Mouse (Mus musculus): ENCODE results near the gene Elmod3.
A peak's percentile ranks its signal among the peaks of the same experiment; 100 is the strongest.

The Elmod3 gene

GRCm38 (mm10) chr6:72566044-72566443 is 32.2 kb downstream of the Elmod3 start:
- TF ChIP-seq GATA4 (IDR thresholded peaks at IDR 0.05; ENCODE audit: insufficient replicate concordance, low read length): no peak

DNA sequence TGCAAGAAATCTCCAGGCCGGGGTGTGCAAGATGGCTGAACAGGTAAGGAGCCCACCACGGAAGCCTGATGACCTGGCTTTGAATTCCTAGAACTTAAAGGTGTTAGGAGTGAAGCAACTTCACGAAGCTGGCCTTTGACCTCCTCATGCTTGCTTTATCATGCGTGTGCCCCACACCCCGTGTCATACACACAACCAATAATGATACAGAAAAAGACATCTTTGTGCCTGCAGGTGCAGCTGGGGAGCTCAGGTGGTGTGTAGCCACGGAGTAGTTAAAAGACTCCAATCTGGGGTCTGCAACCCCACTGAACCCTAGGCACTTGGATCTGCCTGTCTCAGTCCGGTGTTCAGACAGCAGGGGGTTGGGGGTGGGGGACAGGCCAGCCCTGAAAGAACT is 32.7 kb downstream of the Elmod3 start:
- TF ChIP-seq GATA4 (IDR thresholded peaks at IDR 0.05; ENCODE audit: insufficient replicate concordance, low read length): no peak

- no peak for TF ChIP-seq GATA4 (IDR thresholded peaks at IDR 0.05; ENCODE audit: insufficient replicate concordance, low read length)
These were observed 35.3 kb downstream of the Elmod3 start for GRCm38 (mm10) chr6:72562894-72563293.

DNA sequence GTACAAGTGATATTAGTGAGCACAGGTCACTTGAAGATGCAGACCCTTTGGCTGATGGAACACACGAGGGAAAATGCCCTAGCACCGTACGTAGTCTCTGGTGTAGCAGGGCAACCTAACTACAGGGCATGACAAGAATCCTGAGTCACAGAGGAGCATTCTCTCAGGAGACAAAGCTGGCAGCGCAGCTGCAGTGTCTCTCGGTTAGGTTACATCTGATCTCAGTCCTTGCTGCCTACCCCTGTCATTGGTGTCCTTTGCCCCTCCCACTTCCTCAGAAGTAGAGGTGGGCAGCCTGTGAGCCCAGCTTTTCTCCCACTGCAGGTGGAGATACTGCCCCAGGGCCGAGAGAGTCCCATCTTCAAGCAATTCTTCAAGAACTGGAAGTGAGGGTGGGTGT is 35.7 kb downstream of the Elmod3 start:
- TF ChIP-seq GATA4 (IDR thresholded peaks at IDR 0.05; ENCODE audit: insufficient replicate concordance, low read length): no peak

GRCm38 (mm10) chr6:72560801-72561200 is 37.4 kb downstream of the Elmod3 start:
- no peak for TF ChIP-seq GATA4 (IDR thresholded peaks at IDR 0.05; ENCODE audit: insufficient replicate concordance, low read length)

GRCm38 (mm10) chr6:72553079-72553412 is 45.2 kb downstream of the Elmod3 start:
- no peak for TF ChIP-seq GATA4 (IDR thresholded peaks at IDR 0.05; ENCODE audit: insufficient replicate concordance, low read length)

DNA sequence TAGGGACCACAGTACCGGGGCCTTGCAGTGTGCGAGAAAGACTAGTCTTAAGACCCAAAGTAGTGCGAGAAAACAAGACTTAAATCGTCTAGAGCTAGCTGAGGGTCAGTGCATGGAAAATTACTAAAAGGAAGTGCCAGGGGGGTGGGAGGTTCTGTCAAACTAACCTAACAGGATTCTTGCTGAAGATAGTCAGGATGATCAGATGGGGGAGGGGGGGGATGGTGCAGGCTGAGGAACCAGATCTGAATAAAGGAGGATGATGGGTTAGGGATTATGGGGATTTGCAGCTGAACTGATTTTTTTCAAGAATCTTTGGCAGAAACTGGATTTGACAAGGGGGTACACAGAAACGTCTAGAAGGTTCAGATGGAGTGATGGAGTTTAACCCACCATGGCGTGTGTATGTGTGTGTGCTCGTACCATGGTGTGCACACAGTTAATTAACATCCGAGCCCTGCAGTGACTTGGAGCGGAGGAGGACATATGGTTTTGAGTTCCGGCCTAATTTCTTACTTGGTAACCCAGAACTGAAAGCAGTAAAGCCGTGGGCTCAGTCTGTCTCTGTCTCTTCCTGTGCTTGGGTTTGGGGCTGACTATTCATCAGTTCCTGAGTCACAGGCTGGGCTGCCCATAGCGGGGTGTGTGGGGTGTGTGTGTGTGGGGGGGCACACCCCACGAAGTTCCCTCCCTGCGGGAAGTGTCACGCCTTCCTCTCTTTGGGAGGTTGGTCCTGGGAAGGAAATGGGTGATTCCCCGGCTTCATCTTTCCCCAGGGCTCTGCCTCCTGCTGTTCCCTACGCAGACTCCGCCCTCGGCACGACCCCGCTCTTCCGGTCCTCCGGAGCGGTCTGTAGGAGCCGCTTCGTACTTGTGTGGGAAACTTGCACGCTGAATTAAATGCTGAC is 45.8 kb downstream of the Elmod3 start:
- peak; percentile 28; the same call in 1 of the 2 replicates for TF ChIP-seq GATA4 (IDR thresholded peaks at IDR 0.05; ENCODE audit: insufficient replicate concordance, low read length)

- no peak for TF ChIP-seq GATA4 (IDR thresholded peaks at IDR 0.05; ENCODE audit: insufficient replicate concordance, low read length)
These were observed 47.6 kb downstream of the Elmod3 start for GRCm38 (mm10) chr6:72550503-72551100.

DNA sequence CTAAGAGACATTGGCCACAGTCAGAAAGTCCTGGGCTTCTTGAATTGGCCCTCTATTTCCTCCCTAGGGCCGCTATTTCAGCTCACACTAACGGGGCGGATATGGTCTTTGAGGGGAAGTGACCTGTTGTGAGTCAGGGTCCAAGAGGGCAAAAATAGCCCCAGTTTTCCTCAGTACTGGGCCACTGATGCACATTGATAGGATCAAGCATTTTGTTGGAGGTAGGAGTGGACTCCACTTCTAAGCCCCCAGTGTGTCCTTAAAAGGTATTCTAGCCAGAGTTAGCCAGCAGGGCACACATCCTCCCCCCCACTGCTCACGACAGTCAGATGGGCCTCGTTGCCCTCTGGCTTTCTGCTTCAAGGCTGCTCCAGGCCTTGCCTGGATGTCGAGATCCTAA is 48.2 kb downstream of the Elmod3 start:
- no peak for TF ChIP-seq GATA4 (IDR thresholded peaks at IDR 0.05; ENCODE audit: insufficient replicate concordance, low read length)

DNA sequence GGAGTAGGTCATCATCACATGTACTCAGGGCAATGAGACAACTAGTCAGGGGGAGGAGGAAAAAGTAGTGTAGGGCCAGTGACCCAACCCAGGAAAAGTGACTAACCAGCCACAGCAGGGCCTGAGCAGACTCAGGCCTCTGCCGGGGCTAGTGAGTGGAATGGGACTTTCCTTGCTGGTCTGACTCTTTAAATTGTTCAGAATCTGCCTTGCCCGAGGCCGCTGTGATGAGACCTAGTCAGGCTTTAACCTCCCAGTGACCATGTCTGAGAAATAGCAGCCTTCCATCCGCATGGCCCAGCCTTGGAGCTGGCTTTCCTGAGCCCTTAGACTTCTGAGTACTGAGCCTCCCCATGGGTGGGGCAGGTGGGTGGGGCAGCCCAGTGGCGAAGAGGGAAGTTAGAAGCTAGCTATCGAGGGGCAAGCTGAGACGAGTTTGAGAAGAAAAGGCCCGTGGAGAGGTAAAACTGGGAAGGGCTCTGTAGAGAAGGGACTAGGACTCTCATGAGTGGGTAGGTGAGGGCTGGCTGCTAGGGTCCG is 49.1 kb downstream of the Elmod3 start:
- TF ChIP-seq GATA4 (IDR thresholded peaks at IDR 0.05; ENCODE audit: insufficient replicate concordance, low read length): no peak

DNA sequence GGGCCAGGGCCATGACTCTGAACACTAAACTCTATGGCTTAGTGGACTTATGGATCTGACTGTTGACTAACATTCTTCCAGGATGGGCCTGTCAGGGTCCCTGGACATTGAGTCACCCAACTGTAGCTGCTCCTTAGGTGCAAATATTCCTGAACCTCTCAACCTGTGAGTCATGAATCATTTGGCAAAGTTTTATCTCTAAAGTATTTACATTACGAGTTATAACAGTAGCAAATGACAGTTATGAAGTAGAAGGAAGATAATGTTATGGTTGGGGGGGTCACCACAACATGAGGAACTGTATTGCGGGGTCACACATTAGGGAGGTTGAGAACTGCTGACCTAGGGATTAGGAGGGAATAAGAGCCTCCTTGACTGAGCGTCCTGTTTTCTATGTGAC is 50.4 kb downstream of the Elmod3 start:
- no peak for TF ChIP-seq GATA4 (IDR thresholded peaks at IDR 0.05; ENCODE audit: insufficient replicate concordance, low read length)

DNA sequence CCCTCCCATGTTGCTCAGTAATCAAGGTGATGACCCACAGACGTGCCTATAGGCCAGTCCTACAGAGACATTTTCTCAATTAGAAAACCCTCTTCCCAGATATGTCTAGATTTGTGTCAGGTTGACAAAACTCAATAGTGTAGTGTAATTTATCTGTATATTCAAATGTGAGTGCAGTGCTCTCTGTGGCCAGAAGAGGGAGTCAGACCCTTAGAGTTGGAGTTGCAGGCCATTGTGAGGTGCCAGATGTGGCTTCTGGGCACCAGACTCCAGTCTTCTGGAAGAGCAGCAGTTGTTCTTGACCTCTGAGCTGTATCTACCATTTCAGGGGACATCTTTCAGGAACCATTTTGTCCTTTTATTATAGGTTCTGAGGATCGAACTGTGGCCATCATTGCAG is 51.1 kb downstream of the Elmod3 start:
- no peak for TF ChIP-seq GATA4 (IDR thresholded peaks at IDR 0.05; ENCODE audit: insufficient replicate concordance, low read length)

GRCm38 (mm10) chr6:72545377-72545776 is 52.8 kb downstream of the Elmod3 start:
- no peak for TF ChIP-seq GATA4 (IDR thresholded peaks at IDR 0.05; ENCODE audit: insufficient replicate concordance, low read length)

DNA sequence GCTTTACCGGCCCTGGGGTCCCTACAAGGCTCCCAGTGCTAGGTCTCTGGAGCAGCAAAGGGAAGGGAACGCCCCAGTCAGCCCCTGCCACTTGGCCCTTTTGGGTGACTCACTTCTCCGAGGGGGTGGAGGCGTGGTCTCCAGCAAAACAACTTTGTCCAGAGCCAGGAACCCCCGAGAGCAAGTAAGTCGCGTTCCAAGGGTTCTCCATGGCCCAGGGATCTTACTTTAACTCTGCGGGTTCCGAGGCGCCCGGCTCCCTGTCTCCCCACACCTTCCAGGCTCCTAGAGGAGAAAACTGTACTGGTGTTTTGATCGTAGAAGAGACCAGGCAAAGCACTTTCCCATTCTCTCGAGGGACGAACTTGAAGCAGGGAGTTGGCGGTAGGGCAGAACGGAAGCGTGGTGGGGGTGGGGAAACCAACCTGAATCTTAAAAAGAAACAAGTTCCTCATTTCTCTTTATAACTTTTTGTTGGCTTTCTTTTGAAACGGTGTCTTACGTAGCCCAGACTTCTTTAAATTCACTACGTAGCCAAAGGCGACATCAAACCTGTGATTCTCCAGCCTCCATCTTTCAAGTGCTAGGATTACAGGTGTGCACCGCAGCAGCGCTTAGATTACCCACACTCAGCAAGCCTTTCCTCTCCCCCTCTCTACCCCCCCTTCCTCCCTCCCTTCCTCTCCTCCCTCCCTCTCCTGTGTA is 53.8 kb downstream of the Elmod3 start, which contains the start of gene Capg:
TSS of gene Capg (plus strand) at position 109 of the 705 bp plus-strand sequence.
- no peak for TF ChIP-seq GATA4 (IDR thresholded peaks at IDR 0.05; ENCODE audit: insufficient replicate concordance, low read length)

DNA sequence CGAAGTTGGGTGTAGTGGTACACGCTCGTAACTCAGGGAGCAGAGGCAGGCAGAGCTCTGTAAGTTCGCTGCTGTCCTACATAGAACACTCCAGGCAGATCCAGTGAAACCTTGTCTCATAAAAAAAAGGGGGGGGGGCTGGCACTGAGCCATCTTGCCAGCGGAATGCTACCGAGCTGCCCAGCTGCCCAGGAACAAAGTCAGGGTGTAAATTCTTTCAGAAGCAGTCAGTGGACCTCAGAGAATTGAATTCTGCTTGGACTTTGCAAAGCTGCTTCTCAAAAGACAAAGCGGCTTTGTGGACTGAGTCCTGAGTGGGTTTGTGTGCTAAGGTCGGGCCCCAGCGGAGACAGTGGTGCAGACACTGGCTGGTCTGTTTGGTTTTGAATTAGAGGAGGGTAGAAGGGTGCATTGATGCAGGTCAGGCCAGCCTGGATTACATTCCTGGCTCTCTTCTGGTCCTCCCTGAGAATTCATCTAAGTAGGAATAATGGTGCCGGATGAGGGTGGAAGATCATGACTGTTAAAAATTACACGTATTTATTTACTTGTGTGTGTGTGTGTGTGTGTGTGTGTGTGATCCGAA is 54.9 kb downstream of the Elmod3 start:
- no peak for TF ChIP-seq GATA4 (IDR thresholded peaks at IDR 0.05; ENCODE audit: insufficient replicate concordance, low read length)

Measured in liver, adult (tissue).